Mouse (Mus musculus) heart, postnatal 0 days (tissue): ENCODE results near the gene Fnbp4.

Experiments
- CTCF ChIP-seq: IDR thresholded peaks from 2 replicates; pipeline ENCODE4 v1.5.1; 2016; ENCODE audit warnings: antibody characterized with exemption, control low read depth, low read depth
- EP300 ChIP-seq: IDR thresholded peaks from 2 replicates; pipeline ENCODE4 v1.6.1; 2016; ENCODE audit warnings: antibody characterized with exemption, low read depth

DNA sequence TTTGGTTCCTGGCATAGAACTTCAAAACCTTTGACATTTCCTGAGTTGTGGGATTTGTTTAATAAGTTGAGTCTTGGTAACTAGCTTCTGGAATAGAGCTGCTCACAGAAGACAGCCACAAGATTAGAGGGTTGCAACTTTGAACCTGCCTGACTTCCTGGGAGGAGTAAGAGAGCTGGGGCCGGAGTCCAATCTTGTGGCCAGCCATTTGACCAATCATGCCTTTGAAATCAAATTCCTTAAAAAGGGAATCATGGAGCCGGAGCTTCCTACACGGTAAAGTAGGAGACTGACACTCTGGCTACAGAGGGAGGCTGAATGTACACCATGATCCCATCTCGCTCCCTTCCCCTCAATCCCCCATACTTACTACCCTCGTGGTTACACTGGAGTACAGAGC is 5.2 kb upstream of the Fnbp4 start:
- TF ChIP-seq CTCF, result no peak
- TF ChIP-seq EP300, result no peak
